Mouse (Mus musculus) cortical plate, adult 2 months (tissue): ENCODE data around the gene Grip1. TPM values are rescaled to one million over a fixed set of nuclear protein-coding genes. Genes with fewer than 3 reads are reported as not detected.

ENCODE experiments used
- H3K27ac ChIP-seq: fragments of 200-500 bp; 2 replicates; pipeline ENCODE4 v1.5.1; 2012; ENCODE audit warnings: low read length, control low read depth, inconsistent platforms; ENCODE audit not compliant: insufficient read depth
- H3K4me1 ChIP-seq: fragments of 200-500 bp; 2 replicates; pipeline ENCODE4 v1.6.1; 2011; ENCODE audit warnings: low read length; ENCODE audit not compliant: control insufficient read depth, insufficient read depth
- H3K4me3 ChIP-seq: fragments of 200-500 bp; 2 replicates; pipeline ENCODE4 v1.5.1; 2011; ENCODE audit warnings: mild to moderate bottlenecking, low read length, control low read depth; ENCODE audit not compliant: insufficient read depth
- CTCF ChIP-seq: fragments of 200-500 bp; IDR thresholded peaks from 2 replicates; pipeline ENCODE4 v1.5.1; 2011; ENCODE audit warnings: mild to moderate bottlenecking, control low read depth, low read length; ENCODE audit not compliant: insufficient read depth; ENCODE audit errors: extremely low read depth
- POLR2A ChIP-seq: fragments of 200-500 bp; IDR thresholded peaks from 2 replicates; pipeline ENCODE4 v1.6.1; 2011; ENCODE audit warnings: mild to moderate bottlenecking, low read length, control low read depth; ENCODE audit not compliant: insufficient read depth; ENCODE audit errors: extremely low read depth
- polyA plus RNA-seq: library from polyadenylated mRNA; depleted of rRNA; stranded (reverse); fragments of >200 nt; gene quantifications from 2 replicates; pipeline ENCODE4 v1.2.3, GENCODE M21; 2012; rRNA removed

Grip1 gene
- polyA plus RNA-seq, 1 experiment, result 7.8 TPM

DNA sequence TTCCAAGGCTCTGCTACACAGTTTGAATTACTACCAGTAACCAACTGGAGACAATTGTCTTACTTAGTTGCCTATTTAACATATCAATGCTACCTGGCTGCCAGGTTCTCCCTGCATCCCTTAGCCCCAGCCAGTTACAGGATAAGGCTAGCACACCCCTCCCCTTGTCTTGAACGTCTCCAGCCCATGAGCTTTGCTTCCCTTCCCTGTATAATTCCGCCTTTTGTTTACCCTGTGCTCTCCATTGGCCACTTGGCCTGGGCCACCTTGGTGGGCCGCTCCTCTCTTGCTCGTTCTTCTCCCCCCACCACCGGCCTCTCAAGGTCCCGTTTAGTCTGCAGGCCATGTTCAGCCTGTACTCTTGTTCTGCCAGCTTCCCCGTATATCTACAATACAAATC lies 660.9 kb downstream of the Grip1 start:
- H3K4me1 ChIP-seq, result no peaks in the 10 kb centered on the region
- TF ChIP-seq POLR2A, result no peak
- no peak for TF ChIP-seq CTCF
- no peak overlapping the region for H3K4me3 ChIP-seq
- no peak overlapping the region for H3K27ac ChIP-seq

DNA sequence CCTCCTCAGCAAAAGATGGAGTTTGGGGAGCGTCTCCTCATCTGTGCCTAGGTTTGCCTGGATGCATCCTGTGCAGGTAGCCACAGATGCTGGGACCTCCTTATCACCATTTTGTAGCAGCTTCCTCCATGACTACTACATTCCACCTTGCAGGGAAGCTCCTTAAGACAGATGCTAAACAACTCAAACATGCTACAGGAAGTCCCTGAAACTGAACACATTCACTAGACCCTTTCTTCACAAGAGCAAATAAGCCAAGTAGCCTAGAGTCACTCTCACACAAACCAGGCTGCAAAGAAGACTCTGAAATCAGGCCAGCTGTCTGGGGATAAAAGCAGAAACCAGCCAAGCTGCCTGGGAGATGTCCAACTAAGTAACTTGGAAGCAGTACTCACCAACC lies 661.6 kb downstream of the Grip1 start:
- H3K27ac ChIP-seq, result no peak overlapping the region
- TF ChIP-seq CTCF (no peak), POLR2A (no peak)

DNA sequence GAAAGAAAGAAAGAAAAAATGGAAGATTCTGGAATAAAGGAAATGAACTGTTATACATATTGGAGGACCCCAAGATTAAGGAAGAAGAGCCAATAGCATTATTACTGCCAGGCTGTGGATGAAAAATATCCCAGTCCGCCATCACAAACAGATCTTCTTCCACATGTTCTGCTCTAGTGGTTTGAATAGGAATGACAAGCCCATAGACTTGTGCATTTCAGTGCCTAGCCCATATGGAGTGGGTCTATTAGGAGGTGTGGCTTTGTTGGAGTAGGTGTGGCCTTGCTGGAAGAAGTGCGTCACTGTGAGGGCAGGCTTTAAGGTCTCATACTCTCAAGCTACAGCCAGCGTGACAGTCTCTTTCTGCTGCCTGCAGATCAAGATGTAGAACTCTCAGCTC lies 670.1 kb downstream of the Grip1 start:
- no peaks in the 10 kb centered on the region for H3K4me1 ChIP-seq
- TF ChIP-seq POLR2A (no peak), CTCF (no peak)
- H3K27ac ChIP-seq, result no peak overlapping the region
- no peak overlapping the region for H3K4me3 ChIP-seq

More for the DNA sequence above, 661.6 kb downstream of the Grip1 start:
- H3K4me3 ChIP-seq, result no peak overlapping the region
- no peaks in the 10 kb centered on the region for H3K4me1 ChIP-seq

- no peaks in the 10 kb centered on the region for H3K4me1 ChIP-seq
- no peak overlapping the region for H3K4me3 ChIP-seq
- peak; percentile 90 for TF ChIP-seq CTCF
- TF ChIP-seq POLR2A, result no peak
- H3K27ac ChIP-seq, result no peak overlapping the region
These were observed 671.3 kb downstream of the Grip1 start for GRCm38 (mm10) chr10:120124801-120125464.

DNA sequence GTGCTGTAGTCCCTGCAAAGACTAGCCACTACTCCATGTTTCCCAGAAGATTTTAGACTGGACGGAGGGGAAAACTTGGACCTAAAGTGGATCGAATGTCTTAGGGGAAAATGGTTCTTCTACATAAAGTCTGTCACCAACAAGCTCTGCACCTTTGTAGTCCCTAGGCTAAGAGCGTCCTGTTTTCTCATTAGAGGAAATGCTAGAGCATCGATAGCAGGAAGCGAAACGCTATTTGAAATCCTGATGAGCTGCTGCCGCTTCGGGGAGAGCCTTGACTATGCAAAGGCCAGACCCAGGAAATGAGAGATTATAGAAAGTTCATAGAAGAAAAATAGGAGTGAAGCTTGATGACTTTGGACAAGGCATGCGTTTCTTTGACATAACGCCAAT lies 671.8 kb downstream of the Grip1 start:
- Histone ChIP-seq H3K4me1 (no peaks in the 10 kb centered on the region), H3K4me3 (no peak overlapping the region), H3K27ac (no peak overlapping the region)
- TF ChIP-seq POLR2A (no peak), CTCF (no peak)

- no peaks in the 10 kb centered on the region for H3K4me1 ChIP-seq
- no peak overlapping the region for H3K27ac ChIP-seq
- no peak for TF ChIP-seq CTCF
- TF ChIP-seq POLR2A, result no peak
- H3K4me3 ChIP-seq, result peak overlapping the region; percentile 8; the same call in 1 of the 2 replicates
These were observed 675.1 kb downstream of the Grip1 start for GRCm38 (mm10) chr10:120128601-120129277.

- no peak for TF ChIP-seq POLR2A
- TF ChIP-seq CTCF, result peak; percentile 47
- Histone ChIP-seq H3K4me3 (no peak overlapping the region), H3K27ac (no peak overlapping the region), H3K4me1 (no peaks in the 10 kb centered on the region)
These were observed 677.0 kb downstream of the Grip1 start for GRCm38 (mm10) chr10:120130621-120131020.

DNA sequence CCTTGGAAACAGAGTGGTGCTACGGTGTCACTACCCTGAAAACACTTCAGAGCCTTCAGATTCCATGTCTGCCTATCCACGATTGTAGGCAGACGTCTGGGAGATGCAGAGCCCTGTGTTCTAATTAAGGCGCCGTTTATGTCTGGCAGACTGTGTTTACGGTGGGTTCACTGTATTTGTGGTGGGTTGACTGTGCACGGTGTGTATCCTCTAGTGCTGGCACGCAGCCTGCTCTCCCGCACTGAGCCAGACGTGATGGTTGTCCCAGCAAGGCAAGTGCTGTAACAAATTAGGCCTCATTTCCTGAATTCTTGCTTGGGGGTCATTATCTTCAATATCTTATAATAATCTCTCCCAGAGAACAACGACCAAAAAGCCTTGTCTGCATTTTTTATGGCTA lies 680.1 kb downstream of the Grip1 start:
- Histone ChIP-seq H3K4me1 (no peaks in the 10 kb centered on the region), H3K4me3 (no peak overlapping the region), H3K27ac (no peak overlapping the region)
- no peak for TF ChIP-seq CTCF
- no peak for TF ChIP-seq POLR2A

DNA sequence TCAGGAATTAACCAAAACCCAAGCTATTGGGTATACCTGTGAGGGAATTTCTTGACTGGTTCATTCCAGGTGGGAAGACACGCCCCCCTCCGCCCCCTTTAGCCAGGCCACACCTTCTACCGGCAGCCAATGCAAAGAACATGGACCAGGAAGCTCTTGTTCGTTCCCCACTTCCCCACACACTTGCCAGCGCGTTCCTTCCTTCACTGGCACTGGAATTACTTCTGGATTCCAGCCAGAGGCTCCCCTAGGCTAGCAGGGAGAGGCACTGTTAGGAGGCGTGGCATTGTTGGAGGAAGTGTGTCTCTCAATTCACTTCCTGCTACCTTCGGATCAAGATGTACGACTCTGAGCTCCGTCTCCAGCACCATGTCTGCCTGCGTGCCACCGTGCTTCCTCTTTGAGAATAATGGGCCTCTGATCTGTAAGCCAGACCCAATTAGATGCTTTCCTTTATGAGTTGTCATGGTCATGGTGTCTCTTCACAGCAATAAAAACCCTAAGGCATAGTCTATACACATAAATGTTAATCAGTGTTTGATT lies 682.5 kb downstream of the Grip1 start:
- TF ChIP-seq POLR2A (no peak), CTCF (no peak)
- no peaks in the 10 kb centered on the region for H3K4me1 ChIP-seq
- no peak overlapping the region for H3K27ac ChIP-seq
- no peak overlapping the region for H3K4me3 ChIP-seq

Other genes with a start within 250 kb of the Grip1 start
- gene Cand1, start 213.8 kb upstream of the Grip1 start, polyA plus RNA-seq, result 32.2 and 34.2 TPM in 2 replicates